Mouse (Mus musculus) MEL (cell line): Measurements from ENCODE around the gene Med17. TPM values are rescaled to one million over a fixed set of nuclear protein-coding genes. Genes with fewer than 3 reads are reported as not detected.

Experiments
- DNase-seq: peaks from one replicate; pipeline ENCODE4 v3.0.0; 2011; ENCODE audit warnings: low read depth, low spot score
- H3K27ac ChIP-seq: 2 replicates; pipeline ENCODE4 v1.5.1; 2012; ENCODE audit warnings: low read depth, mild to moderate bottlenecking, control low read depth, low read length, moderate library complexity; ENCODE audit not compliant: control insufficient read depth
- H3K27me3 ChIP-seq, 2 experiments: fragments of 150-350 bp in 1 of 2; sonication (generic) in 1 of 2; 2 replicates each; pipeline ENCODE4 v1.6.1; 2012; ENCODE audit warnings: low read length in 2 of 2, mild to moderate bottlenecking in 2 of 2, improper control_type of control experiment in 1 of 2, moderate library complexity in 1 of 2; ENCODE audit not compliant: insufficient read depth in 2 of 2, control insufficient read depth in 1 of 2
- H3K36me3 ChIP-seq, 2 experiments: 2 replicates each; pipeline ENCODE4 v1.6.1; 2012 to 2014; ENCODE audit warnings: low read length in 2 of 2, improper control_type of control experiment in 1 of 2, inconsistent platforms in 1 of 2, mild to moderate bottlenecking in 1 of 2; ENCODE audit not compliant: insufficient read depth in 2 of 2, control insufficient read depth in 1 of 2
- H3K4me1 ChIP-seq, 2 experiments: fragments of 150-350 bp in 1 of 2; sonication (generic) in 1 of 2; 2 replicates each; pipeline ENCODE4 v1.6.1; 2012; ENCODE audit warnings: low read length in 2 of 2, improper control_type of control experiment in 1 of 2, mild to moderate bottlenecking in 1 of 2; ENCODE audit not compliant: insufficient read depth in 2 of 2, control insufficient read depth in 1 of 2
- H3K4me3 ChIP-seq, 2 experiments: fragments of 150-350 bp in 1 of 2; sonication (generic) in 1 of 2; 2 replicates each; pipeline ENCODE4 v1.5.1; 2012; ENCODE audit warnings: low read depth in 2 of 2, low read length in 2 of 2, mild to moderate bottlenecking in 2 of 2, moderate library complexity in 2 of 2, control low read depth in 1 of 2, improper control_type of control experiment in 1 of 2; ENCODE audit not compliant: control insufficient read depth in 1 of 2, insufficient read depth in 1 of 2
- H3K79me2 ChIP-seq: 2 replicates; pipeline ENCODE4 v1.6.1; 2012; ENCODE audit warnings: mild to moderate bottlenecking, low read length, moderate library complexity; ENCODE audit not compliant: control insufficient read depth, poor library complexity, insufficient read depth
- H3K9ac ChIP-seq: 2 replicates; pipeline ENCODE4 v1.6.1; 2012; ENCODE audit warnings: low read depth, mild to moderate bottlenecking, control low read depth, low read length, moderate library complexity; ENCODE audit not compliant: control insufficient read depth, poor library complexity, severe bottlenecking
- H3K9me3 ChIP-seq: fragments of 150-350 bp; sonication (generic); replicated peaks from 2 replicates; pipeline ENCODE4 v1.6.1; 2012; ENCODE audit warnings: mild to moderate bottlenecking, low read length, improper control_type of control experiment, moderate library complexity; ENCODE audit not compliant: insufficient read depth
- BHLHE40 ChIP-seq: IDR thresholded peaks from 2 replicates; pipeline ENCODE4 v1.6.1; 2012; ENCODE audit warnings: low read depth, mild to moderate bottlenecking, inconsistent platforms, low read length, improper control_type of control experiment, borderline replicate concordance
- CHD2 ChIP-seq: IDR thresholded peaks from 2 replicates; pipeline ENCODE4 v1.6.1; 2011; ENCODE audit warnings: low read length, improper control_type of control experiment
- E2F4 ChIP-seq: IDR thresholded peaks from 2 replicates; pipeline ENCODE4 v1.6.1; 2011; ENCODE audit warnings: low read depth, low read length, improper control_type of control experiment, borderline replicate concordance
- EP300 ChIP-seq, 2 experiments: IDR thresholded peaks; 2 replicates each; pipeline ENCODE4 v1.6.1; 2011; ENCODE audit warnings: improper control_type of control experiment in 2 of 2, low read length in 2 of 2, low read depth in 1 of 2, mild to moderate bottlenecking in 1 of 2
- ETS1 ChIP-seq: IDR thresholded peaks from 2 replicates; pipeline ENCODE4 v1.6.1; 2012; ENCODE audit warnings: low read depth, mild to moderate bottlenecking, inconsistent platforms, low read length, improper control_type of control experiment, moderate library complexity
- GATA1 ChIP-seq: IDR thresholded peaks from 2 replicates; pipeline ENCODE4 v1.6.1; 2011; ENCODE audit warnings: low read depth, low read length, improper control_type of control experiment
- MAFK ChIP-seq: IDR thresholded peaks from 2 replicates; pipeline ENCODE4 v1.6.1; 2011; ENCODE audit warnings: low read depth, mild to moderate bottlenecking, low read length, improper control_type of control experiment, borderline replicate concordance
- MAZ ChIP-seq: IDR thresholded peaks from 2 replicates; pipeline ENCODE4 v1.6.1; 2012; ENCODE audit warnings: low read depth, mild to moderate bottlenecking, inconsistent platforms, low read length, improper control_type of control experiment
- NRF1 ChIP-seq: IDR thresholded peaks from 2 replicates; pipeline ENCODE4 v1.6.1; 2014; ENCODE audit warnings: low read depth, mild to moderate bottlenecking, inconsistent platforms, low read length, improper control_type of control experiment, moderate library complexity; ENCODE audit not compliant: poor library complexity, insufficient read depth, severe bottlenecking
- POLR2A ChIP-seq, 2 experiments: IDR thresholded peaks; 2 replicates each; pipeline ENCODE4 v1.6.1; 2011 to 2012; ENCODE audit warnings: low read length in 2 of 2, mild to moderate bottlenecking in 2 of 2, control low read depth in 1 of 2, improper control_type of control experiment in 1 of 2, low read depth in 1 of 2, moderate library complexity in 1 of 2; ENCODE audit not compliant: control insufficient read depth in 1 of 2, insufficient read depth in 1 of 2, poor library complexity in 1 of 2
- POLR2AphosphoS5 ChIP-seq: IDR thresholded peaks from 2 replicates; pipeline ENCODE4 v1.6.1; 2012; ENCODE audit warnings: low read depth, borderline replicate concordance, mild to moderate bottlenecking, inconsistent platforms, low read length, moderate library complexity, mixed read lengths
- RCOR1 ChIP-seq: IDR thresholded peaks from 2 replicates; pipeline ENCODE4 v1.6.1; 2012; ENCODE audit warnings: low read depth, mild to moderate bottlenecking, inconsistent platforms, low read length, improper control_type of control experiment
- SIN3A ChIP-seq: IDR thresholded peaks from 2 replicates; pipeline ENCODE4 v1.6.1; 2012; ENCODE audit warnings: low read length, improper control_type of control experiment, inconsistent platforms
- SMC3 ChIP-seq: IDR thresholded peaks from 2 replicates; pipeline ENCODE4 v1.6.1; 2011; ENCODE audit warnings: low read depth, low read length, improper control_type of control experiment
- TAL1 ChIP-seq: IDR thresholded peaks from 2 replicates; pipeline ENCODE4 v1.6.1; 2012; ENCODE audit warnings: mild to moderate bottlenecking, inconsistent platforms, low read length, moderate library complexity, mixed read lengths
- TBP ChIP-seq: IDR thresholded peaks from 2 replicates; pipeline ENCODE4 v1.8.0; 2011; ENCODE audit warnings: low read depth, low read length, improper control_type of control experiment
- ZMIZ1 ChIP-seq: IDR thresholded peaks from 2 replicates; pipeline ENCODE4 v1.6.1; 2012; ENCODE audit warnings: low read depth, mild to moderate bottlenecking, inconsistent platforms, low read length, improper control_type of control experiment, moderate library complexity
- polyA plus RNA-seq, 2 experiments: library from polyadenylated mRNA; stranded (reverse) in 1 of 2; unstranded in 1 of 2; fragments of >175 nt in 1 of 2; fragments of >200 nt in 1 of 2; gene quantifications; 2 replicates each; pipeline versions ENCODE4 v1.2.1 to v1.2.4; 2012; ENCODE audit warnings: low replicate concordance in 2 of 2, low read depth in 1 of 2; ENCODE audit not compliant: insufficient read length in 2 of 2, insufficient read depth in 1 of 2, missing spikeins in 1 of 2
- total RNA-seq: library from RNA; depleted of rRNA; stranded (reverse); fragments of 300-350 nt; gene quantifications from 2 replicates; pipeline ENCODE4 v1.2.3, GENCODE M21; 2012

The Med17 gene
- total and polyA plus RNA-seq, 3 experiments = 175 to 478 (median 185) TPM

- DNase-seq = peak; percentile 63
Observed at GRCm38 (mm10) chr9:15250376-15250775, 29.4 kb downstream of the Med17 start.

DNA sequence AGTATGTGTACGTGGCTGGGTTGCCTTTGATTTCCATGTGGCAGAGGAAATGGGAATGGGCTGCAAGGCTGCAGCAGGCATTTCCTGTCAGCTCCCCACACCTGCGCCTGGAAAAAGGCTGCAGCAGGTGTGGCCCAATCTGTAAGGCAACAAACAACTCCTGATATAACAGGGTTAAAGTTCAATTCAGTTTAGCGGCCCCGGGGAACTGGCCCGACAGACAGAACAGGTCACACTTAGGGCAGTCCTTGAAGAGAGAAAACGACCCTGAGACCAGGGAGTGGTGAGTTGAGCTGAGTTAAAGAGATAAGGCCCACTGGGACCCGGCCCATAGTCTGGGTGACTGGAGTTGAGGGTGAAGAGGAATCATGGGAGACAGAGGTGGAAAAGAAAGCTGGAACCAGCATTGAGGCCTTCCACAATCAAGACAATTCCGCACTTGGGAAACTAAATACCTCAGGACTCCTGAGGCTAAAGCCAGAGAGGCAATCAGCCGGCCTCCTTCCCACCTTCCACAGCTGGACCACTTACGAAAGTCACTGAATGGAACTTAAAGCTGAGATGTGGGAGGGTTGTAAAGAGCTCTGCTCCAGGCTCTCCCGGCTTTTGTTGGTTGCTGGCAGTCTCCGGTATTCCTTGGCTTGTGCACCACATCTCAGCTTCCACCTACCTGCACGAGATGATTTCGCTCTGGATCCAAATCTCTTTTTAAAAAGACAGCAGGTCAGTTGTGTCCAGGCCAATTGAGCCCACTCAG, 34.2 kb downstream of the Med17 start:
- peaks cover 1% of the 10 kb centered on the region; the same call in 1 of the 2 replicates for H3K79me2 ChIP-seq
- TF ChIP-seq E2F4 (no peak), SIN3A (no peak), ETS1 (no peak), MAFK (no peak), POLR2A (IDR thresholded peaks at IDR 0.05; ENCODE audit: control insufficient read depth in 1 of 2, insufficient read depth in 1 of 2, low read depth in 1 of 2, low read length in 2 of 2, poor library complexity in 1 of 2) (no peak), POLR2AphosphoS5 (no peak), SMC3 (no peak), CHD2 (no peak)
- TF ChIP-seq, all 39 proteins: peak for 0
- Histone ChIP-seq H3K36me3 (peaks cover 0 to 29% of the 10 kb centered on the region in 2 experiments; a peak in 2 of 4 replicates), H3K9ac (no peak overlapping the region), H3K27ac (no peak overlapping the region), H3K4me3 (no peak overlapping the region), H3K27me3 (no peaks in the 10 kb centered on the region), H3K9me3 (no peaks in the 10 kb centered on the region), H3K4me1 (peaks cover 15 to 32% of the 10 kb centered on the region in 2 experiments)
- DNase-seq = no peak

More at GRCm38 (mm10) chr9:15250376-15250775, 29.4 kb downstream of the Med17 start:
- Histone ChIP-seq H3K27ac (no peak overlapping the region), H3K4me1 (peaks cover 0 to 14% of the 10 kb centered on the region in 2 experiments; a peak in 2 of 4 replicates), H3K4me3 (no peak overlapping the region), H3K9ac (no peak overlapping the region), H3K79me2 (no peaks in the 10 kb centered on the region)
- TF ChIP-seq GATA1 = peak; percentile 63; the same call in 1 of the 2 replicates
- no peak for TF ChIP-seq MAZ
- TF ChIP-seq TBP = no peak
- no peak for TF ChIP-seq ZMIZ1
- TF ChIP-seq TAL1 = no peak
- TF ChIP-seq NRF1 = no peak
- TF ChIP-seq RCOR1 = peak; percentile 97
- 0 out of 4 replicates have a peak, but pooled peaks of 1 of the 2 experiments have one; percentile 28 for TF ChIP-seq EP300 (IDR thresholded peaks at IDR 0.05; ENCODE audit: low read depth in 1 of 2, low read length in 2 of 2)
- TF ChIP-seq BHLHE40 = 0 out of 2 replicates have a peak, but pooled peaks have one; percentile 55
- TF ChIP-seq, all 39 proteins: peak for 4
- H3K27me3 ChIP-seq = no peaks in the 10 kb centered on the region
- no peaks in the 10 kb centered on the region for H3K9me3 ChIP-seq
- H3K36me3 ChIP-seq = peaks cover 0 to 13% of the 10 kb centered on the region in 2 experiments; a peak in 2 of 4 replicates
